Mouse (Mus musculus): ENCODE data around the gene Med13l.

DNA sequence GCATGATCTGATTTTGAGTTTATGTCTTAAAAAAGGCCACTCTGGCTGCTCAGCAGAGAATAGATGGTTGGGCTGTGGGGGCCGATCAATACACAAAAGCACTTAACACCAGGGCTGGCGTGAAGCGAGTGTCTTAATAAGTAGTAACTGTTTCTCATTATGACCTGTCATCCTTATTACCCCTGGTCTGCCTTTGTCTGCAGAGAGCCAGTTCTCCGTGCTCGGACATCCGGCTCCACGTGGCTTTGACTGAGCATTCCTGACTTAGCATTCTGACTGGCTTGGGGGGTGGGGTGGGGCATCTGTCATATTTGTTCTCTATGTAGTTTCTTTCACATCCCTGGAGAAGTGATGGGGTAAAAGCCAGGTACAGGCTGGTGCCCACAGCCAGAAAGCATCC is 31.2 kb upstream of the Med13l start:
- TF ChIP-seq GATA1 (IDR thresholded peaks at IDR 0.05; ENCODE audit: low read length) (no peak), TAL1 (IDR thresholded peaks at IDR 0.05; ENCODE audit: low read length) (no peak)

Data from erythroblast, embryonic 14.5 days (primary cell).